Mouse (Mus musculus) heart, adult 8-10 months (tissue): Measurements from ENCODE around the gene Cnnm3. TPM values are rescaled to one million over a fixed set of nuclear protein-coding genes. Genes with fewer than 3 reads are reported as not detected.

Experiments used
- DNase-seq: peaks from one replicate; pipeline ENCODE4 v3.0.0; 2022; ENCODE audit warnings: low spot score
- total RNA-seq, 4 experiments: library from RNA; stranded (reverse); gene quantifications; 2 replicates each; pipeline ENCODE4 v1.2.4; 2022

The Cnnm3 gene
- total RNA-seq, 4 experiments from 2014 or later = 8.6 to 16.3 (median 11.7) TPM

DNA sequence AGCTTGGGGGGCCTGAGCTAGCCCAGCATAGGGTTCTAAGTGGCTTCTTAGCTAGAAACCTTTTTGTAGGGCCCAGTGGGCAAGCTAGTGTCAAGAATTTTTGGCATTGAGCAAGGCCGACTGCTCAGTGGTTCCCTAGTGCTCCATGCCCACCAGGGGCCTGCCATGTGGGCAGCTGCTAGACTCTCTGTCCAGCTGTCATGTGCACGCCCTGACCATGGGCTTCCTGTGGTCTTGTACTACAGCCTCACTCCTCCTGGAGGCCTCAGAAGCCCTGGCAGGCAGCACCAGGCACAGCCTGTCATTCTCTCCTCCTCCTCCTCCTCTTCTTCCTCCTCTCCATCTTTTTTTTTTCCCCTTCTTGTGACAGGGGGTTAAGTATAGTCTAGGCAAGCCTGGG is 14.4 kb upstream of the Cnnm3 start:
- DNase-seq = no peak

DNA sequence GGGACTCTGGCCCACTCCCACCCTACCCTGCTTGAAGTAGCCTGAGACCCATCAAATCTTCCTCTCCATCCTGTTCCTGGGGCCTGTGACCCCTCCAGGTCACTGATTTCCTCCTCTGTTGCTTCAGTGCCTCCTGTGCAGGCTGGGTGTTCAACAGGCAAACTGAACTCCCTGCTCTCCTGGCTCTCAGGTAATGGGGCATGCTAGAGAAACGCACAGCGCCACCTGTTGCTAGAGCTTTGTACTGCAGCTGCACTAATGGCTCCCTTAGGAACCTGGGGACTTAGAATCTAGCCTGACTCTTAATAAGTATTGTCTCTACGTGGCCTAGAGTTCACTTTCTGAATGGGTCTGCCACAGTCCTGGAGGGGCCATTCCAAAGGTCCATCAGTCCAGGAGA is 10.4 kb upstream of the Cnnm3 start:
- peak; percentile 64 for DNase-seq

DNA sequence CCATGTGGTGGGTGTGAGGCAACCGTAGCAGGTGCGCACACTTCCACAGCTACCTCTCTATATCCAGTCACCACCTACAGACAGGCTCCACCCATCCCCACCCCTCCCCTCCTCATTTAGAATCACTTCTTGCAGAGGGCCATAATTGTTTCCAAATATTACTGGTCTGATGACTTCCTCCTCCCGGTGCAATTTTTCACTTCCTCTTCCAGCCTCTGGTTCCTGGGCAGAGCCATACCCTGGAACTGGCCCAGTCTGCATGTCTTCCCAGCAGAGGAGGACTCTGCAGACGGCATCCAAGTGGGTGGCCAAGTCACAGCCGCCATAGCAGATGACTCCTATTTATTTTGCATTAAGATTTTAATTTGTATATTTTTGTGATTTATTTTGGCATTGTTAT is 3.4 kb upstream of the Cnnm3 start:
- DNase-seq = no peak

DNA sequence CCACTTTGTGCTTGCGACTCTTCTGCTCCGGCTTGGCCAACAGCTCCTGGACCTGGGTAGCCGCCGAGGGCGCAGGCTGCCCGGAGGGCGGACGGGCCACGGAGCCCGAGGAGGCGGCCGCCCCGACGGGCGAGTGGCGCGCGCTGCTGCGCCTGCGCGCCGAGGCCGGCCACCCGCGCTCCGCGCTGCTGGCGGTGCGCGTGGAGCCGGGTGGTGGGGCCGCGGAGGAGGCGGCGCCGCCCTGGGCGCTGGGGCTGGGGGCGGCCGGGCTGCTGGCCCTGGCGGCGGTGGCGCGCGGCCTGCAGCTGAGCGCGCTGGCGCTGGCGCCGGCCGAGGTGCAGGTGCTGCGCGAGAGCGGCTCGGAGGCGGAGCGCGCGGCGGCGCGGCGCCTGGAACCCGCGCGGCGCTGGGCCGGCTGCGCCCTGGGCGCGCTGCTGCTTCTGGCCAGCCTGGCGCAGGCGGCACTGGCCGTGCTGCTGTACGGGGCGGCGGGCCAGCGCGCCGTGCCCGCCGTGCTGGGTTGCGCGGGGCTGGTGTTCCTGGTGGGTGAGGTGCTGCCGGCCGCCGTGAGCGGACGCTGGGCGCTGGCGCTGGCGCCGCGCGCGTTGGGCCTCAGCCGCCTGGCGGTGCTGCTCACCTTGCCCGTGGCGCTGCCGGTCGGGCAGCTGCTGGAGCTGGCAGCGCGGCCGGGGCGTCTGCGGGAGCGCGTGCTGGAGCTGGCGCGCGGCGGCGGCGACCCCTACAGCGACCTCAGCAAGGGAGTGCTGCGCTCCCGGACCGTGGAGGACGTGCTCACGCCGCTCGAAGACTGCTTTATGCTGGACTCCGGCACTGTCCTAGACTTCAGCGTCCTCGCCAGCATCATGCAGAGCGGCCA is 660 bp downstream of the Cnnm3 start:
- DNase-seq = no peak

DNA sequence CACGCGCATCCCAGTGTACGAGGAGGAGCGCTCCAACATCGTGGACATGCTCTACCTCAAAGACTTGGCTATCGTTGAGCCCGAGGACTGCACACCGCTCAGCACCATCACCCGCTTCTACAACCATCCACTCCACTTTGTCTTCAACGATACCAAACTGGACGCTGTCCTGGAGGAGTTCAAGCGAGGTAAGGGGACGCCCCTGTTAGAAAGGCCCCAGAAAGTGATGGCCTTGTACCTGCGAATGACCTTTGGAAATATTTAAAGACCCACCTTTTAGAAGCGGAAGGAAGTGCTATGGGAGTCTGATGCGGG is 1.3 kb downstream of the Cnnm3 start:
- no peak for DNase-seq

DNA sequence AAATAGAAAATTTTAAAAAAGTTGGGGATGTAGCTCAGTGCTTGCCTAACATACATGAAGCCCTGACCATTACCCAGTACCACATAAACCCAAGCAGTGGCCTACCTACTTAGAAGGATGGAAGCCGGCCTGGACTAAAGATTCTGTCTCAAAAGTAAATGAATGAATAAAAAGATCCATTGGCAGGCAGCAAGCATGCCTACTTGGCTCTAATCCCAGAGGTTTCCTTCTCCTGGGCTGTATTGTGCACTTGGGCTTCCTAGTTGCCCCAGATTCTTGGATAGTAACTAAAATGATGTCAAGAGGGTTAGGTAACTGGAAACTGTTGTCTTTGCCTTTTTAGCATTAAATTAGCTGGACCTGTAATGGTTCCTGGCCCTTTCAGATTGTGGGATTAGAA is 1.6 kb downstream of the Cnnm3 start:
- no peak for DNase-seq

DNA sequence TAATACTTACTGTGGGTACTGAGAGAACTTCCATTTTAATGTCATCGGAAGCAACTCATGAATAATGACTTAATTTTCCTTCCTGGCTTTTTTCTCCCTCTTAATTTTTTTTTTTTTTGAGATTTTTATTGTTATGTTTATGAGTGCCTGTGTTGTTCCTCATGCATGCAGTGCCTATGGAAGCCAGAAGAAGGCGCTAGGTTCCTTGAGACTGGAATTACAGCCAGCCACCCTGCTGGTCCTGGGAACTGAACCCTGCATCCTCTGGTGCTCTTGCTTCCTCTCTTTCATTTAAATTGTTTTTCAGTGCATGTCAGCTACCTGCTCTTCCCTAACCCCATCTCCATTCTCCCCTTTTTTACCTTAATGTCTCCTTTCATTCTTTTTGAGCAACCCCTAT is 2.1 kb downstream of the Cnnm3 start:
- no peak for DNase-seq

DNA sequence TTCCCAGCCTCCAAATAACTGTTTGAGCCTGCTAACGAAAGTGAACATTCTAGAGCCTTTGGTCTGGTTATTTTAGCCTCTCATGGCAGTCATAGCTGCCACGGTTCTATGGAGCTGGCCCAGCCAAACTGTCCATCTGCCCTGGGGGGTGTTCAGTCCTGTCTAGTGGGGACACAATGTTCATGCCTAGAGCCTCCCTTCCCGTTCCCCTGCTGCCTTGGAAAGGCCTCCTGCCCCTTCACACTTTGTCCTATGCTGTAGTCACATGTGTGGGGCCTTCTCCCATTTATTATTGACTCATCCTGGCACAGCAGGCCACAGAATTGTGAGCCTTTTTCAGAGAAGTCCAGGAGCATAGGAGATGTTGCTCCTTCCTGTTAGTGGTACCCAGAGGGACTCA is 6.6 kb downstream of the Cnnm3 start:
- no peak for DNase-seq

DNA sequence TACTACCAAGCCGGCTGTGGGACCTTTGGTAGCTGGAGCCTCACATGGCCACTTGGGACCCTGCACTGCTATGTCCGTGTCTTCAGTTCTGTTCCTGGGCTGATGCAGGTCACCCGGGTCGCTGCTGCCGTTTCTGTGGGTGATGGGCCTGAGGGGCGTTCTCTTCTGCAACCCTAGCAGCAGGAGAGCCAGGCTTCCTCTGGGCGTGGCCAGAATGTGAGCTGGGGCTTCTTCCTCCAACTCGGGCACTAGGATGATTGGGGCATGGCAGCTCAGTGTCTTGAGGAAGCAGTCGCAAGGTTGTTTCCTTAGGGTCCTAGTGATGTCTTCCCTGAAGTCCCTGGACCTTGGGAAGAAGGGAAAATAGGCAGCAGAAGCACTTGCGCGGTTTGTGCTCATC is 8.0 kb downstream of the Cnnm3 start:
- DNase-seq = no peak

DNA sequence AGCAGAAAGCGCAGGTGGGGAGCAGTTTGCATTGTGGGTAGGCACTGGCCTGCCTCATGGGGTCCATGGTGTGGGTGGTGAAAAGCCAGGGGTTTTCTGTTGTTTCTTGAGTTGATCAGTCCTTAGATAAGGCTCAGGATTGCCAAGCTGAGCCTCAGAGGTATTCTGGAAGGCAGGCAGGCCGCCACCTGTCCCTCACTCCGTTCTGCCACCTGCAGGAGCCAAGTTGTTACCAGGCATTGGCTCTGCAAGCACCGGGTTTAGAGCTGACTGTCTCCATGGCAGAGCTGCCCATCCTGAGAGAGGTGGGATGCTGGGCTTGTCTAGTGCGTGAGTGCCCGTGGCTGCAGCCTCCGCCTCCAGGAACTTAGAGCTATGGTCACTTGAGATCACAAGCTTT is 10.5 kb downstream of the Cnnm3 start:
- DNase-seq = no peak

DNA sequence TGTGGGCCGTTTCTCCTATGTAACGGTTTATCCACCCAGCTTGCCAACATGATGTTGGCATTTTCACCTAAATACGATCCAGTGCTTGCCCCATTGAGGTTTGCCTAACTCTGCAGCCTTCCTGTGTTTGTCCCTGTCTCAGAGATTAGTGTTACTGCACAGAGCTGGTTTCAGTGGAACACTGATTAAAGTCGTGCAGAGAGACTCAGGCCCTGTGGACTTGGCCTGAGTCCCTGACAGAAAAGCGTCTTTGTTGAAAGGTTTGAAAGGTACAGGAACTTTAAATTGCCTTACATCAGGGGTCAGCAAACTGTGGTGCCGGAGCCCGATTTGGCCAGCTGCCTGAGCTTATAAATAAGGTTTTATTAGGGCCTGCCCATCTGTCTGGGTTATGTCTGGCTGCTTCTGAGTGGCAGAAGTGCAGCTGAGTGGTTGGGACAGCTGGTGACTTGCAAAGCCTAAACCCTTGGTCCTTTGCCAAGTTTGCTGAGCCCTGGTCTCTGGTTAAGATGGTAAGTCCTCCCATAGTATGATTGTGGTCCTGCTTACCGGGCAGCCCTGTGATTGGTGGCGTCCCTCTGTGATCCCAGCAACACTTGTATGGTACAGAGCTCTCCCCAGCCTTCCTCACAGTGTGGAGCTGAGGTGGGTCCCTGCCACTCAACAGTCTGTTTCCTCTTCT is 11.8 kb downstream of the Cnnm3 start:
- DNase-seq = no peak

DNA sequence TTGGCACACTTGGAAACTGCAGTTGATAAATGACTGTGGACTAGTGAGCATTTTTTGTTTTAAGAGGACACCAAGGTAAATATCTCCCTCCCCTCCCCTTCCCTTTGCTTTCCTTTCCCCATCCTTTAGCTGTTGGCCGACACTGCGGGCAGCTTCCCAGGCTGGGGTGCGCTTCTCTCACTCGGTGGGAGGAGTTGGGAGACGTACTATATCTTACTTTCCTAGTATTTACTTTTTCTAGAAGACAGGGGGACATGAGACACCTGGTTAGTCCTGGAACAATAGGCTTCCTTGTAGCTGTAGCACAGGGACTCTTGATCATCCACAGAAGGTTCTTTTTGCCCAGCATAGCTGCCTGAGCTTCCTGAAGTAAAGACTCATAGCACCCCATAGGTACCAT is 12.4 kb downstream of the Cnnm3 start:
- DNase-seq = no peak

DNA sequence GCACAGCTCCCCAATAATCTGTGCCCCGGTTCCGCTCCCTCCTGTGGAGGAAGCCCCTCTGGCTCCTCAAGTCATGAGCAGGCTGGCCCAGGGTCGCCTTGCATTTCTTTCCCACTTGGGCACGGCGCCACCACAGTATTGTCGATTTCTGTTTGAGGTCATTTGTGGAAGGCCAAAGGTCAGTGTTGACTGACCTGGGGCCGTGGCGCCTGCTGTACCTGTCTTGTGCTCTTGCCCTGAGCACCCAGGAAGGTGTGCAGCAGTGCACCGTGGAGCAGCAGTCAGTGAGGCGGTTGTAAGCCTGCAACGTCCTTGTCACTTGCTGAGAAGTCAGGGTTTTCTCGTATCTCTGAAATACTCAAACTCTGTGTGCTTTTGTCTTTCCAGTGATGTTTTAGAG is 14.1 kb downstream of the Cnnm3 start:
- DNase-seq = no peak

DNA sequence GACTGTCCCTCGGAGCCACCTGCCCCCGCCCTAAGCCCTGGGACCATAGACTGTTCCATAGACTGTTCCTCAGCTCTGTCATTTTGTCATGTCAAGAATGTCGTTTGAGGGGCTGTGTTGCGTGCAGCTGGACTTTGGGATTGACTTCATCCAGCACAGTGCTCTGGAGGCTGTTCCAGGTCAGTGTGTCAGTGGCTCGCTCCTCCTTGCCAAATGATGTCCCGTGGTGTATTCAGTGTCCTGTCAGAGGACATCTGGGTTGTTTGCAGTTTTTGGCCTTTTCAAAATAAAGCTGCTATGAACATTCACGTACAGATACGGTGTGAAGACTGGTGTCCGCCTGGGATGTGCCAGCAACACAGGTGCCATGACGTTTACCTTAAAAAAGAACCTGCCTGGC is 15.2 kb downstream of the Cnnm3 start:
- DNase-seq = no peak

DNA sequence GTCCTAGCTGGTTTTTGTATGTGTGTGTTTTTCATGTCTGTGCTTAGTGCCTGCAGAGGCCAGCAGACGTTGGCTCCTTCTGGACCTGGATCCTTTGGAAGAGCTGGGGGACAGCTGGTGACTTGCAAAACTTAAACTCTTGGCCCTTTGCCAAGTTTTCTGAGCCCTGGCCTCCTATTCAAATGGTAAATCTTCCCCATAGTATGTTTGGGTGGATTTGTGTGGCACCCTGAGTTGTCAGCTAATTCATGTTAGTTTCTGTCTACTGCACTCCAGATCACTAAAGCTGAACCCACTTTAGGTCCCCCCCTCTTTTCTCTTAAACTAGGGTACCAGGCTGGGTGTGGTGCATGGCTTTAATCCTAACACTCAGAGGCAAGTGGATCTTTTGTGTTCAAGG is 16.7 kb downstream of the Cnnm3 start:
- no peak for DNase-seq

DNA sequence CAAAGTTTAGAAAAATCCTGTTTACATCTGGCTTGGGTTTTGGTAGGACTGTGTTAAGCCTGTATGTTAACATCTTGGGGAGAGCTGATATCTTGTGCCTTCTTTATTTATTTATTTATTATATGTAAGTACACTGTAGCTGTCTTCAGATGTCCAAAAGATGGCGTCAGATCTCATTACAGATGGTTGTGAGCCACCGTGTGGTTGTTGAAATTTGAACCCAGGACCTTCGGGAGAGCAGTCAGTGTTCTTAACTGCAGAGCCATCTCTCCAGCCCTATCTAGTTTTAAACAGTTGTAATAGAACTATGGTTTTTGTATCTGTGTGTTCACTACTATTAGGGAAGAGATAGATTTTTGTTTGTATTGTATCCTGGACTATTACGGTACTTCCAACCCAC is 17.6 kb downstream of the Cnnm3 start:
- DNase-seq = no peak

DNA sequence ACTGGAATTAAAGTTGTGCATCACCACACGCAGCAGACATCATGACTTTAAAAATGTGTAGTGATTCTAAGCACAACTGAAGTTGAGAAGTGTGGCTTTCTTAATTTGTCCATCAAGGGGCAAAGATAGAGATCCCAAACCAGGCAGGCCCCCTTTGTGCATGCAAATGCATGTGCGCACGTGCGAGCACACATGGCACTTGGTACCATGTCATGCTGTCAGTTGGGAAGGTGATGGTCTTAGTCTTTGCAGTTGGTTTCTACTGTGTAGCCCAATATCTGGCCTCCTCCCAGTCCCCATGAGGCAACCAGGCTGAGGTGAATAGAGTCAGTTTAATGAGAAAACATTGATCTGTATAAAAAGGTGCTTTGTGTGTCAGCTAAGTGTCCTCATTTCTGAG is 18.2 kb downstream of the Cnnm3 start:
- no peak for DNase-seq

DNA sequence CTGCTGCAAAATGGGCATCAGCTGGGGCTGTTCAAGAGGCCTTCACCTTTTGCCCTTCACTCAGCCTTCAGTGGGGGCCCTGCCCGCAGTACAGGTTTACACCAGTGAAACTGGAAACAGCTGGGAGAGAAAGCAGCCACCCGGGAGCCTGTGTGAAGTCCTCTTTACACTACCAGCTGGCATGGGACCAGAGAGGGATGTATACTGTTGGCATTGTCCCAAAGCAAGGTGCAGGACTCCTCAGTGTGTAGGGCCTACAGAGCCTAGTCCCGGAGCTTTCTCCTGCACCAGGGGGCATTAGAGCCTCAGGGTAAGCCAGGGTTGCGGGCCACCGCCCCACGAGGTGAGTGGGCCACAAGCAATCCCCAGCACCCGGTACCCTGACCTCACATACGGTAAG is 18.8 kb downstream of the Cnnm3 start:
- DNase-seq = no peak

DNA sequence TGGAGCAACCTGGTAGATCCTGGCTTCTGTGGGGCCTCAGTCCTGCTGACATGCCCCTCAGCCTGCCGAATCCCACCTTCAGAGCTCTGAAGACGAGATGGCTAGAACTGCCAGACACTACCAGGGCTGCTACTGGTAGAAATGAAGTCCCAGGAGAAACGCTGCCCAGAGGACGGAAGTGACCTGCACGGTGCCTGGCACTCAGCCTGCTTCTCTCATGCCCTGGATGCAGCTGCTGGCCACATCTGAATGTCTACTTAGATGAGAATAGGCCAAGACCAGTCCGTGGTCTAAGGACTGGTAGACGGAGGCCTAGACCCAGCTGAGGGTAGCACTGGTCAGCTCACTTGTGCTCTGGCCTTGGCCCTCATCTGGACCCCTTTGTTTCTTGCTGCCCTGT is 19.3 kb downstream of the Cnnm3 start:
- no peak for DNase-seq

DNA sequence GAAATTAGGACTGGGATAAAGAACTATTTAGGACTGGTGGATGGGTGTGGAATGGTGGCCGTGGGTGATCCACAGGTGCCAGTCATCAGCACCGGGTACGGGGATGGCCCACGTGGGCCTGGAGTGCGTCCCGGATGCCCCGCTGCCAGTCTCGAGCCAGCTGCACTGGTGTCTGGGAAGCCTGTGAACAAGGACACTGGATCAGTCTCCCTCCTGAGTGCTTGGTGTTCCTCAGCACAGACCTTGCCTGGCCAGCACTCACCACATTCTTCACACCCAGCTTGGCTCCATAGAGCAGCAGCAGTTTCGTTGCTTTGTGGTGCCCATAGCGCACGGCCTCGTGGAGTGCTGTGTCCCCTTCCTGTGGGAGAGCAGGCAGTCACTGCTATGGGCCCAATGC is 19.8 kb downstream of the Cnnm3 start:
- DNase-seq = no peak

DNA sequence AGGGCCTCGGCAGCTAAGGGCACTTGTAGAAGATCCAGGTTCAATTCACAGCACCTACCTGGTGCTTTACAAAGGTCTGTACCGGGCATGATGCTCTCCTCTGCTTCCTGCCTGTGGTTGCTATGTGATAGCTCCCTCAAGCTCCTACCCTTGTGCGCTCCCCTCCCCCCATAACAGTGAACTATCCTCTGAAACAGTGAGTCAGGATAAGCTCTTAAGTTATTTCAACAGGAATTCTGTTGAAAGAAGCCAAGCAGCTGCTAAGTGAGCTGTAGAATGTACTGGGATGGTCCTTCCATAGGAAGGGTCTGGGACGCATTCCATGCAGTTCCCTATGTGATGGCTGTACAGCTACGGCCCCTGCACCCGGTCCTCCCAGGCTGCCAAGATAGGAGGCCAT is 21.9 kb downstream of the Cnnm3 start:
- no peak for DNase-seq

DNA sequence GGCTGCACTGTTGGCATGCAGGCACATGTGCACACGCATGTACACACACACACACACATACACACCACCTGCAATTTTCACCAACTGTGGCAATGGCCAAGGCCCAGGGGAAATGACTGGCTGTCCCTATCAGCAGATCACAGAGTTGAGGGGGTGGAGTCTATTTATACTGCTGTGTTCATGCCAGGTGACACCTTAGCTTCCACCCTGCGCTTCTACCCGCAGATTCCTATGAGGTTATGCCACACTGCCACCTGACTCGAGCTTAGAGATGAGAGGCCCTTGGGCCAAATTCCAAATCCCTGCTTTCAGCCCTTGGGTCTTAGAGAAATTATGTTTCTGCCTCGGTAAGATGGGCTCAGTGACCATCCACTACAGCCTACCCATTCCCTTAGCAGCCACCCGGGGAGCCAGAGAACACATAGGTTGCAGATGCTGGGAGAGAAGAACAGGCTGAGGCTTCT is 23.0 kb downstream of the Cnnm3 start:
- peak; percentile 36 for DNase-seq
